Mouse (Mus musculus): Measurements from ENCODE around the gene Creld1. TPM values are rescaled to one million over a fixed set of nuclear protein-coding genes. Genes with fewer than 3 reads are reported as not detected.

Creld1 gene
- polyA plus RNA-seq, 1 experiment: 22.0 TPM

DNA sequence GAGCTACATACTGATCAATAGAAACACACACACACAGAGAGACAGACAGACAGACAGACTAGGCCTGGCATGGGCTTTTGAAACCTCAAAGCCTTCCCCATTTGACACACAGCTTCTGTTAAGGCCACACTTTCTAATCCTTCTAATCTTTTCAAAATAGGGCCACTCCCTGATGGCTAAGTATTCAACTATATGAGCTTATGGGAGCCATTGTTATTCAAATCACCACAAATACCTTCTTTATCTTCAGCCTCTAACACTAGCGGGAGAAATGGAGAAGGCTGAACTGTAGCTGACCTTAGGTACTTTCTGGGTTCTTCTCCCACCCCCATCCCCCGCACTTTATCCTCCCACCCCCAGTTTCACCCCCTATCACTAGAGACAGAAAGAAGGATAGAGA is 19.7 kb downstream of the Creld1 start:
- TF ChIP-seq POLR2A (IDR thresholded peaks at IDR 0.05; ENCODE audit: borderline replicate concordance, low read depth, low read length): no peak
- no peak for TF ChIP-seq CTCF (IDR thresholded peaks at IDR 0.05; ENCODE audit: low read depth, low read length)
- no peaks in the 10 kb centered on the region for H3K4me1 ChIP-seq (ENCODE audit: control insufficient read depth, insufficient read depth, low read length)
- H3K4me3 ChIP-seq (ENCODE audit: insufficient read depth, low read length): no peak overlapping the region
- H3K27ac ChIP-seq (ENCODE audit: insufficient read depth, low read depth, low read length): no peak overlapping the region

DNA sequence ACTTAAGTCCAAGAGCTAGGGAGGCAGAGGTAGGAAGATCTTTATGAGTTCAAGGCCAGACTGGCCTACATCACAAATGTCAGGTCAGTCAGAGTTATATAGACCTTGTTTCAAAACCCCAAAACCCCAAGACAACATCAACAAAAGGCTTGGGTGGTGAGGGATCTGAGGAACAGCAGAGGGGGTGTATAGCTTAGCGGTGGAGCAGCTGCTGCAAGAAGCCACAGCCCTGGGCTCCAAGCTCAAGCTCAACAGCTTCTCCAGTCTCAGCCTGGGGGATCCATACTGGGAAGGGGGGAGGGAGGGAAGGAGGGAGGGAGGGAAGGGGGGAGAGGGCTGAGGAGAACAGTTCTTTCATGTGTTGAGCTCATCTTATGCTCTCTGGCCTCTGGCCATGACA is 22.6 kb downstream of the Creld1 start:
- Histone ChIP-seq H3K27ac (ENCODE audit: insufficient read depth, low read depth, low read length) (no peak overlapping the region), H3K4me3 (ENCODE audit: insufficient read depth, low read length) (no peak overlapping the region), H3K4me1 (ENCODE audit: control insufficient read depth, insufficient read depth, low read length) (no peaks in the 10 kb centered on the region)
- no peak for TF ChIP-seq CTCF (IDR thresholded peaks at IDR 0.05; ENCODE audit: low read depth, low read length)
- TF ChIP-seq POLR2A (IDR thresholded peaks at IDR 0.05; ENCODE audit: borderline replicate concordance, low read depth, low read length): no peak

DNA sequence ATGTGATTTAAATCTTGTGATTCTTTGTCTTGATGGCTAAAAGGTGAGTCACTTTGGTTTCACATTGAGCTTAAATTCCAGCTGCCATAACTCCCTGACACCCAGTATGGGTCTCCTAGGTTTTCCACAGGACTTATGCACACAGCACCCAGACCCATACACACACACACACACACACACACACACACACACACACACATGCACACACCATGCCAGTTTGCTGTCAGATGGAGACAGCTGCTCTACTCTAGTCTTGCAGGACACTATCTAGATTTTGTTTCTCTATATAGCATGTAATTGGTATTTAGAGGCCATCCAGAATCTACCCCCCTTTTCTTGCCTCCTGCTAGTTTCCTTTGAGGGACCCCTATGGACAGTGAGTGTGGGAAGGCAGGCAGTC is 24.0 kb downstream of the Creld1 start:
- H3K27ac ChIP-seq (ENCODE audit: insufficient read depth, low read depth, low read length): no peak overlapping the region
- H3K4me1 ChIP-seq (ENCODE audit: control insufficient read depth, insufficient read depth, low read length): no peaks in the 10 kb centered on the region
- no peak for TF ChIP-seq CTCF (IDR thresholded peaks at IDR 0.05; ENCODE audit: low read depth, low read length)
- TF ChIP-seq POLR2A (IDR thresholded peaks at IDR 0.05; ENCODE audit: borderline replicate concordance, low read depth, low read length): no peak
- H3K4me3 ChIP-seq (ENCODE audit: insufficient read depth, low read length): no peak overlapping the region

DNA sequence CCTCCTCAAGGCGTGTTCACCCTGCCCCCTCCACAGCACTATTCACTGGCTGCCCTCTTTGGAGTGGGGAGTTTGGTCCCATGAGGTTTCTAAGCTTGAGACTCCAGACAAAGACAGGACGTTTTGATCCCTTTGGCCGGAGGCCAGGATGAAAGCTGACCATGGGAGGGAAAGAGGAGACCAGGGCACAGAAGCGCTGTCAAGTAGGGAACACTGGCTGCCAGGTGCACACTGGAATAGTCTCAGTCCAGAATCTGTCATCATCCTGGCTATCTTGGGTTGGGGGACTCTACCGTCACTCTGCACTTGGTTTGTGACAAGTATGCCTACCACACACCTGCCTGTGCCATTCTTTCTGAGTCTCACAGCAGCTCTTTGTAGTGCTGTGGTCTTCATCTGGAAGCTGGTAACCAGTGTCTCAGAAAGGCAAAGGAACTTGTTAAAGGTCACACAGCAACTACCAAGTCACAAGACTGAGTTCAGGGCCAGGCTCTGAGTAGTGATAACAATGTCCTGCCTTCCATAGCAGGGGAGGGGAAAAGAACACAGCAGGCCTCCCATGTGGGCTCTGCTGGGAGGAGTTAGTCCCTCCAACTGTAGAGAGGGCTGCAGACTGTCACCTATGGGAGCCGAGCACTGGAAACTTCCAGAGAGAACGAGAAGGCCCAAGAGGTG is 25.3 kb downstream of the Creld1 start:
- Histone ChIP-seq H3K4me1 (ENCODE audit: control insufficient read depth, insufficient read depth, low read length) (no peaks in the 10 kb centered on the region), H3K27ac (ENCODE audit: insufficient read depth, low read depth, low read length) (no peak overlapping the region), H3K4me3 (ENCODE audit: insufficient read depth, low read length) (no peak overlapping the region)
- no peak for TF ChIP-seq CTCF (IDR thresholded peaks at IDR 0.05; ENCODE audit: low read depth, low read length)
- no peak for TF ChIP-seq POLR2A (IDR thresholded peaks at IDR 0.05; ENCODE audit: borderline replicate concordance, low read depth, low read length)

DNA sequence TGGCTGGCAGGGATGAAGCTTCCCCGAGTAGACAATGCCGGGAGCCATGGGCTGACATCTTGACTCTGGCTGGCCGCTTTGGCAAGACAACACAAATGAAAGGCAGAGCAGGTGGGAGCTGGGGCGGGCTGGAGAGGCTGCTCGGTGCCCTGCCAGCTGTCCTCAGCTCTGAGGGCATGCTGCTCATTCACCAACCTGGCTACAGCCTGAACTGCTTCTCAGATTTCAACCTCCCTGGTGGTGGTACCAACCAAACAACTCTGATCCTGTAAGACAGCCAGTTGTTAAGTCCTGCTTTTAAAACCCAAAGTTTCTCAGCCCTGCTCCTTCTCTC is 25.8 kb downstream of the Creld1 start:
- H3K27ac ChIP-seq (ENCODE audit: insufficient read depth, low read depth, low read length): no peak overlapping the region
- no peak for TF ChIP-seq CTCF (IDR thresholded peaks at IDR 0.05; ENCODE audit: low read depth, low read length)
- TF ChIP-seq POLR2A (IDR thresholded peaks at IDR 0.05; ENCODE audit: borderline replicate concordance, low read depth, low read length): no peak
- H3K4me1 ChIP-seq (ENCODE audit: control insufficient read depth, insufficient read depth, low read length): no peaks in the 10 kb centered on the region
- H3K4me3 ChIP-seq (ENCODE audit: insufficient read depth, low read length): no peak overlapping the region

DNA sequence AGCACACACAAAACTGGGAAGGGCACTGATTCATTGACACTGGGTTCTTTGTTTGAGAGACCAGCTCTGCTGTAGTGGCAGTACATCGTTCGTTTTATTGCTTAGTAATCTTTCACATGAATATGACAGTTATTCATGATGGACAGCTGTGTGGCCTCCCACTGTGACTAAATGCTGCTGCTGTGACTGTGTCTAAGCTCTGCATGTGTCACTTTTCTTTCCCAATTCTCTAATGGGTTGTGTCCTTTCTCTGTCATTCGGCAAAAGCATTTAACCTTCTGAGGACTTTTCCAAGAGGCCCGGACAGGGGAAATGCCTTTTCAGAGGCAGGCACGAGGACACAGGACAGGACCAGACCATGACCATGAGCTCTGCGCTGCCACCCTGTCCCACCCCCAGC is 30.8 kb downstream of the Creld1 start:
- TF ChIP-seq POLR2A (IDR thresholded peaks at IDR 0.05; ENCODE audit: borderline replicate concordance, low read depth, low read length): no peak
- TF ChIP-seq CTCF (IDR thresholded peaks at IDR 0.05; ENCODE audit: low read depth, low read length): no peak
- H3K4me3 ChIP-seq (ENCODE audit: insufficient read depth, low read length): no peak overlapping the region
- peaks cover 8% of the 10 kb centered on the region for H3K4me1 ChIP-seq (ENCODE audit: control insufficient read depth, insufficient read depth, low read length)
- no peak overlapping the region for H3K27ac ChIP-seq (ENCODE audit: insufficient read depth, low read depth, low read length)

DNA sequence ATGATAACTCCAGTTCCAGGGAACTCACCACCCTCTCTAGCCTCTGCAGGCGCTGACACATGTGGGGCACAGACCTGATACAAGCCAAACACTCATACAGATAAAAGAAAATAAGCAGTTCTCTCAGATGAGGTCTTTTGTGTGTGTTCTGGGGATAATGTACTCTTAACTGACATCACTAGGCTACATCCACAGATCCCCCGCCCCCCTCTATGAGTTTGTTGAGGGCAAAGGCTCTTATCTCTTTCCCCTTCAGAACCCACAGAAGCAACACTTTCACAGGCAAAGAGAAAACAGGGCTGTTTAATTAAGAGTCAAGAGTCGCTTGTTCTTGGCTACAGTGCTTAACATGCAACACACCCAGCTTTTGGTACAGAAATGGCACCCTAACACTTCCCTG is 31.5 kb downstream of the Creld1 start:
- peaks cover 8% of the 10 kb centered on the region for H3K4me1 ChIP-seq (ENCODE audit: control insufficient read depth, insufficient read depth, low read length)
- TF ChIP-seq CTCF (IDR thresholded peaks at IDR 0.05; ENCODE audit: low read depth, low read length): no peak
- TF ChIP-seq POLR2A (IDR thresholded peaks at IDR 0.05; ENCODE audit: borderline replicate concordance, low read depth, low read length): no peak
- H3K27ac ChIP-seq (ENCODE audit: insufficient read depth, low read depth, low read length): no peak overlapping the region
- no peak overlapping the region for H3K4me3 ChIP-seq (ENCODE audit: insufficient read depth, low read length)

DNA sequence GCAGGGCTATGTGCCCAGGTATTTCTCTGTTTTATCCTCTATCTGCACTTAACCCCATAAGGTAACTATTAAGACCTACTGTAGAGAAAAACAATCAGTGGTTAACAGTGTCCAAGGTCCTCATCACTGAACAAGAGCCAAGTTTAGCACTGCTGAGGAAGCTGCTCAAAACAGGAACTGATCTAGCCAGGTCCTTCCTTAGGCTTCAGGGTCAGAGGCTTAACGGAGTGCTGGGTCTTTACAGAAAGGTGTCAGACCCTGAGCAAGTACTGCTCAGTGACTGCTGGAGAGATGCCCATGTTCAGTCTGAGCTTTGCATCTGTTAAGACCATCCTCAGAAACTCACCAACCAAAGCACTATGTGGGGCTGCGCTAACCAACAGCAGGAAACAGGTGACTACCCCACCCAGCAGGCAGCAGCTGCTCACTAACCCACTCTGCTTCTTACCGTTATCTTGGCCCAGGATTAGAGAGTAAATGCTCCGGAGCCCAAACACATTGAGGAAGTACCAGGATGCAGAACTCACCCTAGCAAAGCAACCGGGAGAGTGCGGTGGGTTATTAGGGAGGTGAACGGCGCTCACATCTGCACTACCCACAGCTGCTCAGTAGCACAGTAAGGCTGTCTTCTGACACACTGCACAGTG is 34.5 kb downstream of the Creld1 start:
- TF ChIP-seq CTCF (IDR thresholded peaks at IDR 0.05; ENCODE audit: low read depth, low read length) (no peak), POLR2A (IDR thresholded peaks at IDR 0.05; ENCODE audit: borderline replicate concordance, low read depth, low read length) (no peak)
- no peak overlapping the region for H3K4me3 ChIP-seq (ENCODE audit: insufficient read depth, low read length)

DNA sequence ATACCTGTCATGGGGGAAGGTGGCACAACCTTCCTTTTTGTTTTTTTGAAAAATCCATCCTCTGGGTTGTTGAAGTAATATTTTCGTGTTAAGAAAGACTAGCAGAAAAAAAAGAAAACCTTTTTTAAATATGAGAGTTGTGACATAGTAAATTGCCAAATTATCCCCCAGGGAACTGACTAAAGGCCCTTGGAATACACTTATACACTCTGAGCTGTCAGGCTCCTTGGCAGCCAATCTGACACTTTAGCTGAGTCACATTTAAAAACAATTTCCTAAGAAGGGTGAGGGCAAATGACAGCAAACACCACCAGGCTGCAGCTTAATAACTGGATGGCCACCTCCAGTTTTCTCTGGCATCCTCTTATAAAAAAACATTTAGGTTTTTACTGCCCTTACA is 39.2 kb downstream of the Creld1 start:
- H3K4me1 ChIP-seq (ENCODE audit: control insufficient read depth, insufficient read depth, low read length): peaks cover 6% of the 10 kb centered on the region
- H3K27ac ChIP-seq (ENCODE audit: insufficient read depth, low read depth, low read length): no peak overlapping the region
- no peak for TF ChIP-seq CTCF (IDR thresholded peaks at IDR 0.05; ENCODE audit: low read depth, low read length)
- TF ChIP-seq POLR2A (IDR thresholded peaks at IDR 0.05; ENCODE audit: borderline replicate concordance, low read depth, low read length): no peak
- no peak overlapping the region for H3K4me3 ChIP-seq (ENCODE audit: insufficient read depth, low read length)

More for the DNA sequence above, 34.5 kb downstream of the Creld1 start:
- Histone ChIP-seq H3K27ac (ENCODE audit: insufficient read depth, low read depth, low read length) (no peak overlapping the region), H3K4me1 (ENCODE audit: control insufficient read depth, insufficient read depth, low read length) (peaks cover 8% of the 10 kb centered on the region)

DNA sequence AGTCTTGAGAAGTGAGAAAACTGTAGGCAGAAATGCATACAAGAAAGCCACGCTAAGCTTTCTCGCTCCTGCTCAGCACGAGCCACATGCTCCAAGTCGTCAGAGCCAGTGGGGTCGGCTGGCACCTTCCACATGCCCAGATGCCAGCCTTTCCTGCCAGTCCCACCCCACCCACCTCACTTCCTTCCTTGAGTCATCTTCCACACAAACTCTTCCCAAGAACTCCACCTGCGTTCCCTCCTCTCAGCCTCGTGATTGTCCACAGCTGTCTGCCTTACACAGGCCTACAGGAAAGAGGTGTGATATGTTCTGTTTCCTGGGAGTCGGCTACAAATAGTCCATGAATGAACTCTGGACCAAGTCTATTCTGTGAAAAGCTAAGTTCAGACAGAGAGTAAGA is 40.3 kb downstream of the Creld1 start:
- H3K27ac ChIP-seq (ENCODE audit: insufficient read depth, low read depth, low read length): no peak overlapping the region

More for the DNA sequence above, 40.3 kb downstream of the Creld1 start:
- TF ChIP-seq POLR2A (IDR thresholded peaks at IDR 0.05; ENCODE audit: borderline replicate concordance, low read depth, low read length) (no peak), CTCF (IDR thresholded peaks at IDR 0.05; ENCODE audit: low read depth, low read length) (no peak)
- no peaks in the 10 kb centered on the region for H3K4me1 ChIP-seq (ENCODE audit: control insufficient read depth, insufficient read depth, low read length)
- H3K4me3 ChIP-seq (ENCODE audit: insufficient read depth, low read length): no peak overlapping the region
